Mouse (Mus musculus): ENCODE results near the gene Fnbp1l. TPM values are rescaled to one million over a fixed set of nuclear protein-coding genes. Genes with fewer than 3 reads are reported as not detected.

Fnbp1l gene
- polyA plus RNA-seq, 1 experiment from 2014 or later, result 4.0 TPM

- Histone ChIP-seq H3K27me3 (ENCODE audit: insufficient read depth, low read length) (no peaks in the 10 kb centered on the region), H3K4me3 (ENCODE audit: low read depth, low read length) (no peak overlapping the region), H3K36me3 (replicated peaks; ENCODE audit: insufficient read depth, low read length) (no peaks in the 10 kb centered on the region), H3K9ac (replicated peaks) (no peak overlapping the region), H3K9me3 (ENCODE audit: low read length) (no peaks in the 10 kb centered on the region), H3K4me1 (ENCODE audit: insufficient read depth) (peaks cover 7% of the 10 kb centered on the region; the same call in 1 of the 2 replicates), H3K27ac (ENCODE audit: low read depth) (no peak overlapping the region), H3K4me2 (ENCODE audit: low read depth, low read length) (no peak overlapping the region)
- no peak for ATAC-seq
- DNase-seq, result no peak
- WGBS (ENCODE audit: insufficient replicate concordance), result 58% methylated on average over 6 of the region's 6 CpGs
- no peak for TF ChIP-seq EP300 (IDR thresholded peaks at IDR 0.05; ENCODE audit: low read depth)
- no peak for TF ChIP-seq CTCF (IDR thresholded peaks at IDR 0.05; ENCODE audit: low read depth)
Observed at GRCm38 (mm10) chr3:122612537-122612936, 7.0 kb downstream of the Fnbp1l start.

- peaks cover 7% of the 10 kb centered on the region; the same call in 1 of the 2 replicates for H3K4me1 ChIP-seq (ENCODE audit: insufficient read depth)
- ATAC-seq (no peak), DNase-seq (no peak)
- no peaks in the 10 kb centered on the region for H3K36me3 ChIP-seq (replicated peaks; ENCODE audit: insufficient read depth, low read length)
- H3K4me3 ChIP-seq (ENCODE audit: low read depth, low read length), result no peak overlapping the region
- TF ChIP-seq EP300 (IDR thresholded peaks at IDR 0.05; ENCODE audit: low read depth) (no peak), CTCF (IDR thresholded peaks at IDR 0.05; ENCODE audit: low read depth) (no peak)
- H3K9me3 ChIP-seq (ENCODE audit: low read length), result no peaks in the 10 kb centered on the region
- H3K27ac ChIP-seq (ENCODE audit: low read depth), result no peak overlapping the region
- H3K27me3 ChIP-seq (ENCODE audit: insufficient read depth, low read length), result no peaks in the 10 kb centered on the region
- H3K9ac ChIP-seq (replicated peaks), result no peak overlapping the region
- H3K4me2 ChIP-seq (ENCODE audit: low read depth, low read length), result no peak overlapping the region
- WGBS (ENCODE audit: insufficient replicate concordance), result 53% methylated on average over 5 of the region's 5 CpGs
Observed at GRCm38 (mm10) chr3:122611761-122612160, 7.8 kb downstream of the Fnbp1l start.

- Histone ChIP-seq H3K9me3 (ENCODE audit: low read length) (no peaks in the 10 kb centered on the region), H3K27me3 (ENCODE audit: insufficient read depth, low read length) (no peaks in the 10 kb centered on the region), H3K9ac (replicated peaks) (no peak overlapping the region), H3K36me3 (replicated peaks; ENCODE audit: insufficient read depth, low read length) (no peaks in the 10 kb centered on the region), H3K4me3 (ENCODE audit: low read depth, low read length) (no peak overlapping the region), H3K27ac (ENCODE audit: low read depth) (no peak overlapping the region), H3K4me2 (ENCODE audit: low read depth, low read length) (no peak overlapping the region), H3K4me1 (ENCODE audit: insufficient read depth) (0 out of 2 replicates have a peak, but pooled peaks cover 4% of the 10 kb centered on the region)
- 54% methylated on average over 10 of the region's 10 CpGs for WGBS (ENCODE audit: insufficient replicate concordance)
- 0 out of 2 replicates have a peak, but pooled peaks have one; percentile 41 for ATAC-seq
- TF ChIP-seq EP300 (IDR thresholded peaks at IDR 0.05; ENCODE audit: low read depth) (no peak), CTCF (IDR thresholded peaks at IDR 0.05; ENCODE audit: low read depth) (no peak)
- DNase-seq, result no peak
Observed at GRCm38 (mm10) chr3:122606105-122606801, 13.3 kb downstream of the Fnbp1l start.

GRCm38 (mm10) chr3:122603229-122603628, 16.3 kb downstream of the Fnbp1l start:
- no peak overlapping the region for H3K4me3 ChIP-seq (ENCODE audit: low read depth, low read length)
- no peak for DNase-seq
- H3K4me2 ChIP-seq (ENCODE audit: low read depth, low read length), result no peak overlapping the region
- H3K9me3 ChIP-seq (ENCODE audit: low read length), result no peaks in the 10 kb centered on the region
- H3K27me3 ChIP-seq (ENCODE audit: insufficient read depth, low read length), result no peaks in the 10 kb centered on the region
- 68% methylated on average over 4 of the region's 4 CpGs for WGBS (ENCODE audit: insufficient replicate concordance)
- ATAC-seq, result no peak
- TF ChIP-seq CTCF (IDR thresholded peaks at IDR 0.05; ENCODE audit: low read depth) (no peak), EP300 (IDR thresholded peaks at IDR 0.05; ENCODE audit: low read depth) (no peak)
- no peak overlapping the region for H3K9ac ChIP-seq (replicated peaks)
- H3K27ac ChIP-seq (ENCODE audit: low read depth), result no peak overlapping the region
- H3K36me3 ChIP-seq (replicated peaks; ENCODE audit: insufficient read depth, low read length), result no peaks in the 10 kb centered on the region
- no peaks in the 10 kb centered on the region for H3K4me1 ChIP-seq (ENCODE audit: insufficient read depth)

- WGBS (ENCODE audit: insufficient replicate concordance), result 94% methylated on average over 1 of the region's 1 CpGs
- no peak overlapping the region for H3K9ac ChIP-seq (replicated peaks)
- no peak for DNase-seq
- H3K4me3 ChIP-seq (ENCODE audit: low read depth, low read length), result no peak overlapping the region
- no peaks in the 10 kb centered on the region for H3K27me3 ChIP-seq (ENCODE audit: insufficient read depth, low read length)
- H3K36me3 ChIP-seq (replicated peaks; ENCODE audit: insufficient read depth, low read length), result no peaks in the 10 kb centered on the region
- H3K9me3 ChIP-seq (ENCODE audit: low read length), result no peaks in the 10 kb centered on the region
- no peak for ATAC-seq
- H3K27ac ChIP-seq (ENCODE audit: low read depth), result no peak overlapping the region
- TF ChIP-seq EP300 (IDR thresholded peaks at IDR 0.05; ENCODE audit: low read depth) (no peak), CTCF (IDR thresholded peaks at IDR 0.05; ENCODE audit: low read depth) (no peak)
- no peak overlapping the region for H3K4me2 ChIP-seq (ENCODE audit: low read depth, low read length)
- H3K4me1 ChIP-seq (ENCODE audit: insufficient read depth), result no peaks in the 10 kb centered on the region
Observed at GRCm38 (mm10) chr3:122602370-122602769, 17.1 kb downstream of the Fnbp1l start.

- Histone ChIP-seq H3K27ac (ENCODE audit: low read depth) (no peak overlapping the region), H3K4me3 (ENCODE audit: low read depth, low read length) (no peak overlapping the region), H3K4me2 (ENCODE audit: low read depth, low read length) (no peak overlapping the region), H3K4me1 (ENCODE audit: insufficient read depth) (no peaks in the 10 kb centered on the region), H3K27me3 (ENCODE audit: insufficient read depth, low read length) (no peaks in the 10 kb centered on the region), H3K9ac (replicated peaks) (no peak overlapping the region), H3K9me3 (ENCODE audit: low read length) (no peaks in the 10 kb centered on the region), H3K36me3 (replicated peaks; ENCODE audit: insufficient read depth, low read length) (no peaks in the 10 kb centered on the region)
- DNase-seq (no peak), ATAC-seq (no peak)
- 75% methylated on average over 4 of the region's 4 CpGs for WGBS (ENCODE audit: insufficient replicate concordance)
- TF ChIP-seq CTCF (IDR thresholded peaks at IDR 0.05; ENCODE audit: low read depth) (no peak), EP300 (IDR thresholded peaks at IDR 0.05; ENCODE audit: low read depth) (no peak)
Observed at GRCm38 (mm10) chr3:122599291-122599690, 20.2 kb downstream of the Fnbp1l start.
